ENCODE assay signal across 8 mouse cellular contexts in genomic region chr16:57121816-57122415, GRCm38 (mm10). TPM values are rescaled to one million over a fixed set of nuclear protein-coding genes. Genes with fewer than 3 reads are reported as not detected.
DNase-seq lines count a peak whose midpoint lies in the region; ATAC-seq and TF ChIP-seq lines count a peak whose summit lies in the region.

No protein-coding gene starts in this region.

- peak overlapping the region; percentile 75 for H3K4me2 ChIP-seq in forebrain, embryonic 11.5 days (ENCODE audit: low read depth, low read length, severe bottlenecking)
- H3K4me2 ChIP-seq in limb, embryonic 13.5 days (replicated peaks): peak overlapping the region; percentile 79
- peak overlapping the region; percentile 78 for H3K4me2 ChIP-seq in stomach, embryonic 14.5 days (replicated peaks; ENCODE audit: low read depth, low read length)

- no peak for TF ChIP-seq POLR2A in lung, adult 2 months (IDR thresholded peaks at IDR 0.05; ENCODE audit: borderline replicate concordance, extremely low read depth, low read depth, low read length)

- no peak for ATAC-seq in forebrain, embryonic 11.5 days (replicated peaks; ENCODE audit: low FRiP score)
- ATAC-seq in limb, embryonic 13.5 days (ENCODE audit: low FRiP score, low read depth): no peak
- ATAC-seq in stomach, embryonic 14.5 days (ENCODE audit: insufficient number of reproducible peaks, insufficient read depth, low FRiP score, low read depth): peak; percentile 24; the same call in 1 of the 2 replicates

- H3K27ac ChIP-seq in forebrain, embryonic 11.5 days (ENCODE audit: low read depth, low read length): peak overlapping the region; percentile 71
- peak overlapping the region; percentile 90 for H3K27ac ChIP-seq in limb, embryonic 13.5 days
- peak overlapping the region; percentile 94 for H3K27ac ChIP-seq in stomach, embryonic 14.5 days (ENCODE audit: low read length)

- peaks cover 7% of the 10 kb centered on the region for H3K4me1 ChIP-seq in lung, adult 2 months (ENCODE audit: control insufficient read depth, insufficient read depth, low read length)
- peaks cover 8% of the 10 kb centered on the region; the same call in 1 of the 2 replicates for H3K4me1 ChIP-seq in forebrain, embryonic 11.5 days (replicated peaks; ENCODE audit: control insufficient read depth, insufficient read depth, low read length)
- H3K4me1 ChIP-seq in limb, embryonic 13.5 days: peaks cover 19% of the 10 kb centered on the region
- peaks cover 16% of the 10 kb centered on the region for H3K4me1 ChIP-seq in stomach, embryonic 14.5 days (ENCODE audit: control insufficient read depth, insufficient read depth, low read length)

- H3K9ac ChIP-seq in forebrain, embryonic 11.5 days (ENCODE audit: low read length): peak overlapping the region; percentile 94
- peak overlapping the region; percentile 94 for H3K9ac ChIP-seq in limb, embryonic 13.5 days
- H3K9ac ChIP-seq in stomach, embryonic 14.5 days (replicated peaks; ENCODE audit: low read depth, low read length): peak overlapping the region; percentile 95

- H3K4me3 ChIP-seq in lung, adult 2 months (replicated peaks; ENCODE audit: extremely low read depth, low read depth, low read length): peak overlapping the region; percentile 70
- H3K4me3 ChIP-seq in forebrain, embryonic 11.5 days (ENCODE audit: low read depth, low read length): peak overlapping the region; percentile 97
- H3K4me3 ChIP-seq in limb, embryonic 13.5 days: peak overlapping the region; percentile 94
- H3K4me3 ChIP-seq in stomach, embryonic 14.5 days (ENCODE audit: low read depth, low read length): peak overlapping the region; percentile 100

- no peak for DNase-seq in lung, adult 2 months
- DNase-seq in lung, postnatal 36 days: no peak
- DNase-seq in ZHBTc4 (ENCODE audit: low read depth, low spot score): peak; percentile 54
- no peak for DNase-seq in forebrain, embryonic 11.5 days (ENCODE audit: low spot score)
- DNase-seq in thymus, postnatal 36 days: no peak
- no peak for DNase-seq in layer of hippocampus, adult 8-10 months (ENCODE audit: low spot score in 2 of 2)

- H3K9me3 ChIP-seq in forebrain, embryonic 11.5 days (ENCODE audit: control insufficient read depth, low read length): no peaks in the 10 kb centered on the region
- no peaks in the 10 kb centered on the region for H3K9me3 ChIP-seq in limb, embryonic 13.5 days
- no peaks in the 10 kb centered on the region for H3K9me3 ChIP-seq in stomach, embryonic 14.5 days (ENCODE audit: control insufficient read depth, low read depth, low read length)

- H3K27me3 ChIP-seq in forebrain, embryonic 11.5 days (ENCODE audit: control insufficient read depth, insufficient read depth, low read length): no peaks in the 10 kb centered on the region
- H3K27me3 ChIP-seq in limb, embryonic 13.5 days: no peaks in the 10 kb centered on the region
- no peaks in the 10 kb centered on the region for H3K27me3 ChIP-seq in stomach, embryonic 14.5 days (ENCODE audit: control insufficient read depth, insufficient read depth, low read length)

- under 1% methylated on average over 59 of the region's 59 CpGs for WGBS in lung, adult 2 months
- WGBS in forebrain, embryonic 11.5 days: under 1% methylated on average over 59 of the region's 59 CpGs
- under 1% methylated on average over 59 of the region's 59 CpGs for WGBS in limb, embryonic 13.5 days
- WGBS in stomach, embryonic 14.5 days: under 1% methylated on average over 58 of the region's 59 CpGs

- no peak for TF ChIP-seq CTCF in lung, adult 2 months (IDR thresholded peaks at IDR 0.05; ENCODE audit: insufficient read depth, low read length)

- no peaks in the 10 kb centered on the region for H3K36me3 ChIP-seq in forebrain, embryonic 11.5 days (ENCODE audit: control insufficient read depth, insufficient read depth, low read length)
- no peaks in the 10 kb centered on the region for H3K36me3 ChIP-seq in limb, embryonic 13.5 days
- no peaks in the 10 kb centered on the region for H3K36me3 ChIP-seq in stomach, embryonic 14.5 days (ENCODE audit: control insufficient read depth, insufficient read depth, low read length)

RNA-seq across cellular contexts. Expression of gene Tomm70a, which starts 0.4 kb away (rescaled TPM):
- 7.6 and 8.3 TPM in 2 replicates for polyA plus RNA-seq in lung, adult 2 months (2012; rRNA removed)
- polyA plus RNA-seq in forebrain, embryonic 11.5 days (2014; fragmentation: Nextera tagmentation; extraction: Ambion mirVana): 68.6 TPM in 2 replicates
- polyA plus RNA-seq in limb, embryonic 13.5 days (2015; fragmentation: Nextera tagmentation; extraction: Ambion mirVana): 40.2 and 40.4 TPM in 2 replicates
- 50.1 and 53.0 TPM in 2 replicates for polyA plus RNA-seq in stomach, embryonic 14.5 days (2014; fragmentation: Nextera tagmentation; extraction: Ambion mirVana)
- total RNA-seq in layer of hippocampus, adult 8-10 months (2022): 10 to 100 TPM; 89.5 to 97.7 (median 91.6) TPM

RNA-seq across cellular contexts. Expression of gene Nit2, which starts 45.2 kb away (rescaled TPM):
- 7.9 and 13.1 TPM in 2 replicates for polyA plus RNA-seq in lung, adult 2 months (2012; rRNA removed)
- 52.6 and 53.7 TPM in 2 replicates for polyA plus RNA-seq in forebrain, embryonic 11.5 days (2014; fragmentation: Nextera tagmentation; extraction: Ambion mirVana)
- 93.8 and 101 TPM in 2 replicates for polyA plus RNA-seq in limb, embryonic 13.5 days (2015; fragmentation: Nextera tagmentation; extraction: Ambion mirVana)
- polyA plus RNA-seq in stomach, embryonic 14.5 days (2014; fragmentation: Nextera tagmentation; extraction: Ambion mirVana): 84.7 and 88.0 TPM in 2 replicates
- total RNA-seq in layer of hippocampus, adult 8-10 months (2022): 10 to 100 TPM; 13.6 to 18.2 (median 18.0) TPM

RNA-seq across cellular contexts. Expression of gene Tmem45a2, which starts 50.7 kb away (rescaled TPM):
- polyA plus RNA-seq in lung, adult 2 months (2012; rRNA removed): 0.91 TPM in 1 of 2 replicates, not detected in the other
- polyA plus RNA-seq in forebrain, embryonic 11.5 days (2014; fragmentation: Nextera tagmentation; extraction: Ambion mirVana): not detected in 2 replicates
- polyA plus RNA-seq in limb, embryonic 13.5 days (2015; fragmentation: Nextera tagmentation; extraction: Ambion mirVana): 0.08 TPM in 1 of 2 replicates, not detected in the other
- polyA plus RNA-seq in stomach, embryonic 14.5 days (2014; fragmentation: Nextera tagmentation; extraction: Ambion mirVana): 0.08 TPM in 1 of 2 replicates, not detected in the other
- under 1 TPM in 2 of 4 experiments, not detected in 2; 0.21 to 0.34 TPM for total RNA-seq in layer of hippocampus, adult 8-10 months (2022)
